Mouse (Mus musculus) retina, postnatal 7 days (tissue): Measurements from ENCODE around the gene Auts2.

Experiments
- DNase-seq: peaks from one replicate; pipeline ENCODE4 v3.0.0-alpha.2; 2012; ENCODE audit warnings: low read depth, low spot score

The Auts2 gene

DNA sequence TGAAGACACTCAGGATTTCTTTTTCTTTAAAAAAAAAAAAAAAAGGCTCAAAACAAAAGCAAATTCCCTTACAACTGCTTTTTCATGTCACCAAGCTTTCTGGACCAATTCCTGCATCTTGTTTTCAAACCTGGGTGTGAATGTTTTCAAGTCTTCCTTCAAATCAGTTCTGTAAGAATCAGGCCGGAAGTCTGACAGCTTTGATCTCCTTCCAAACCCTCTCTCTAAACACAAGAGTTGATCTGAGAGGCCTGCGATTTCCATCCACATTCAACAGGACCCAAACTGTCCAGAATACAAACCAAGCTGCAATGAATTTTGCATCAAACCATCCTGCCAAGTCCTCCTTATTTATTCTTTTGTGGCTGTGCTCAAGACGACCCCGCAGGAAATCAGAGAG is 737.9 kb downstream of the Auts2 start:
- no peak for DNase-seq

DNA sequence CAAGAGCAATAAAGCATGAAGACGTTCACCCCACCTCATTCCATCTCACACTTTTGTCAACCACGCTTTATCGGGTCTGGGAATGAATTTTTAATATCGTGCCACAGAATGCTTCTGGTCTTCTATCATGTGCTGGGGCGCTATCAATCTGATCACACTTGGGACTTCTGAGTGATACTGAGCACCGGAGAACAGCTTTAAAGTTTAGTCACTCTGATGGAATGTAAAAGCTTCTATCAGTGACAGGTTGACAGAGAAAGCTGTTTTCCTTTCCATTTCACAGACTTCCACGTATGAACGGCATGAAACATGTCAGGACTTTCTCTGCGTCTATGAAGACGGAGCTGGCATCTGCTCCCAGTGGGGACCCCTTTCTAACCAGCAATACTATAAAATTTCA is 739.5 kb downstream of the Auts2 start:
- DNase-seq: no peak

DNA sequence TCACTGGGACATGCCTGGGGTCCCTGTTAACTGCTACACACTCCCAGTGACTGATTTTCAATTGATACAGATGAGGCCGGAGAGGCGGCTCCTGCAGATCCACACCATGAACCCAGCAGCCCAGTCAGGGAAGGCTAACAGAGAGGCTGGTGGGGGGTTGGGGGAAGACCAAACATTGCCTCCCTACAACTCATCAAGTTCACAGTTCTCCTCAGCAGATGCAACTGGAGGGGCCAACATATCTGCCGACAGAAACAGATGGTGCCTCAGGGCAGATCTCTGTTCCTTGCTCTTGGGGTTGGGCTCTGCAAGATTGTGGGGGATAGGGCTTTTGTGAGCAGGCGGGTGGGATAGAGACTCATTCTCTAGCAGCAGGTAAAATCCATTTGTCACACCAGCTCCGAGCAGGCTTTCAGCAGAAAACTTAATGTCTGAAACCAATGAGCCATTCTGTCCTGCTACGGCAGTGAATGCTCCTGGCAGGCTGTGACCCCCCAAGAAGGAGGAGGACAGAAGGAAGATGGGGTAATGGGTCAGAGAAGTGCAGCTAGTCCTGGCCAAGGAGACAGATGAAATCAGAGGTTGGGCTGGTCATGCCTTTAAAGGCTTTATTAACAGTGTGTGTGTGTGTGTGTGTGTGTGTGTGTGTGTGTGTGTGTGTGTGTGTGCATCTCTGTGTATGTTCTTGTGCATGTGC is 740.7 kb downstream of the Auts2 start:
- DNase-seq: no peak

DNA sequence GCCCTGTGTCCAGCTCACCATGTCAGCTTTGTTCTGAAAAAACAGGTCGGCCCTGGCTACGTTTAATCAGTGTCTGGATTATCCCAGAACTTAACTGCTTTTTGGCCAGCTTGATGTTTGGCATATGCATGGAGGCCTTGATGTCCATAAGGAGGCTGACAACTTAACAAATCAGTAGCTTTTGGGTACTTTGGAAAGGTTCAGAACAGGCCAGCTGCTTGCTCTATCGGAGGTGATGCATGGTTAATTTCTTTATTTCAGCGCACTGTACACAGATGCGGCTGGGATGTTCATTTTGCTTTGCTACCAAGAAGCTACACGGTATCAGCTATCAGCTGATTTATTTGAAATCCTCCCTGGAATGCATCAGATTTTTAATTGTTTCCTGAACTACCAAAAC is 741.2 kb downstream of the Auts2 start:
- no peak for DNase-seq

DNA sequence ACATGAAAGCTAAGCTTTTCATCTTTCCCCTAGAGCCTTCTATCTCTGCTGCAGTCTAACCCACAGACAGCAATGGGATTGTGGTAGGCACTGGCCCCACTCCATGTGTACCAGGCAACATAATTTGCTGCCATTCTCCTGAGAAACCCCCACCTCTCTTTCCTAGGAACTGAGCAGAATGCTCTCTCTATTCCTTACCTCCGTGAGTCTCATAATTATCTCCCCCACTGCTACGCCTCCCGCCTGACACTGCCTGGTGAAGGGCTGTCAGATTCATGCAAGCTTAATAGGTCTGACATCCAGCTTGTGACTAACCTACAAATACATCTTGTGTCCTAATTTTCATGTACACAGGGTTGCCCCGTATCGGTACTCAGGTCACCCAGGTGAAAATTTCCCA is 744.8 kb downstream of the Auts2 start:
- no peak for DNase-seq

DNA sequence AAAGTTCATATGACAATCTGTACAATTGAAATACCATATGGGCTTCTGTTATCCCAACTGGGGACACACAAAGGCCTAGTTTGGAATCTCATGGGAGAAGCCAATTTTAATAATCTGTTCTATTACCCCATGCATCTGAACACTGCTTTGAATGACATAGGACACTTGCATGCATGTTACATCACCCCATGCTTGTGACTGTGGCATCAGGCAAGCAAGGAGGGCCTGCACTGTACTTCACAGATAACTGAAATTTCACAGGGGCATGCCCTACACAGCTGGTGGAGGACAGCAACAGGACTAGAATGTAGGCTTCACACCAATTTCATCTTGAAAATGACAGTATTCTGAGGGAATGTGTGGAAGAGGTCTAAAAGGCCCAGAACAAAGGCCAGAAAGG is 746.1 kb downstream of the Auts2 start:
- no peak for DNase-seq

DNA sequence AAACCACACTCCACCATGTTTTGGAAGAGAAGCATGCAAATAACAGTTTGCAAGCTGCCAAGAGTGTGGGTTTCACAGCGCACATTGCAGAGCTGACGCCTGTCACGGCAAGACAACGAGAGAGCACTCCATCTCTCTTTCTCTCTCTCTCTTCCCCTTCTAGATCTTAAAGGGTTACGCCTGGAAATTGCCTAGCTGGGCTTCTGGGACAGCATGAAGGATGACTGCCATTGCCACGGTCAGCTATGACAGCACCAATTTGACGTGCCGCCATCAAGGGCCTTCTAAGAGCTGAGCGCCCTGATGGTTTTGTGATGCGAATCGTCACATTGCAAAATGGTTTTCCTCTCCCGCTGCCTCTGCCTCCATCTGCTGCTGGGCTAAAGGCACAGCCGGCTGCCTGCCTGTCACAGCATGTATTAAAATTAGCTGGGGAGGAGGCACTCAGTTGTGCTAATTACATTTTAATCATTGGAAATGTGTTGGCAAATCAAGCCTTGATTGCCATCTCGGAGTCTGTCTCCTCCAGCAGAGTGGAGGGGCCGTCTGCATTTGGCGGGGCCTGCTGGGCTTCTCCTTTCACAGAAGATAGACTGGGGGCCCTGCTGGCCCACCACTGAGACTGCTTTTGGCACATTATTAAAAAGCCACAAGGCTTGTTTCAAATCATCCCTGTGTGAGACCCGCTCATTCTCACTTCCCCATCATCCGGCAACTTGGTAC is 748.6 kb downstream of the Auts2 start:
- peak; percentile 20 for DNase-seq

DNA sequence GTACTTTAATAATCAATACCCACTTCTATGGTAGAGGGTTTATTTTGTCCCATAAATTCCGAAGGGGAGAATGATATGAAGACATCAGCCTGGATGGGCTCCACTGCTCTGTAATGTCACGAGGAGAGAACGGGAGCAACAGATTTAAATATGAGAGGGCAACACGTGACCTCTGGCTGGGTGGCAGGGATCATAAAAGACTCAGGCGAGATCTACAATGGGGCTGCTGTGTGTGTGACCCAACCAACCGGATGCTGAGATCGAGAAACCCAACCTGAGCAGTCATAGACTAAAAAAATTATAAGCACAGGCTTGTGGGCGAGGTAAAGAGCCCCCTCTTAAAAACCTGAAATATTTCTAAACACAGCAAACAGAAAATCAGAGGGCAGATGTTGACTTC is 753.5 kb downstream of the Auts2 start:
- no peak for DNase-seq

DNA sequence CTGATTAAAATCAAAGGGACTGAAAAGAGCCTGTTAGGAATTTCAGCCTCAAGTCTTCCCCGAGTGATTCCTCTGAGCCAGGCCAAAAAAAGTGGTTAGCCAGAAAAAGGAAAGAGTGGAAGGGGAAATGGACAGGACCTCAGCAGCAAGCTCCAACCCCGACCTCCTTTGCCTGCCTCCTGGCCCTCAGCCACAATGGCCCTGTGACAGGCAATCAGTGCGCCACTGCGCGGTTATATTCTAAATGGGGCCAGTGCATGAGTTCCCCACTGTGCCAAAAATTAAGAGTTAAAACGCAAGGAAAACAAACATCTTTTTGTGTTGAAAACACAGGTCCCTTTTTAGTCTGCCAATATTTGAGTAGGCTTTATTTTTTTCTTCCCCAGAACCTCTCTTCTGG is 755.1 kb downstream of the Auts2 start:
- DNase-seq: no peak

DNA sequence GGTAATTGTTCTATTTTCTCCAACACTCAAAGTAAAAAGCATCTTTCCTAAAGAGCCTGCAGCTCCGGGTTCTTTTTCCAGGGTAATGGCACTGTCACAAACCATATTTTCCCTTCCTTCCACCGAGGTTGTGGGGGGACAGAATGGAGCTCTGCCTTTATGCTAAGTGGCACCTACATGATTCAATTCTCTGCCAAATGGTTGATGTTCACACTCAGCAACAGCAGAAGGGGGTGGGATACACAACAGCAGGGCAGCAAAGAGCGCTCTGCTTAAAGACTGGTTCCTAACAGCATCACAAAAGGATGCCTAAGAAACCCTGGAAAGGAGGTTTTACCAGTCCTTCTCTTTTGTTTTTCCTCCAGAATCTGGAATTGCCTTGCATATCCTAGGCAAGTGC is 759.9 kb downstream of the Auts2 start:
- no peak for DNase-seq

DNA sequence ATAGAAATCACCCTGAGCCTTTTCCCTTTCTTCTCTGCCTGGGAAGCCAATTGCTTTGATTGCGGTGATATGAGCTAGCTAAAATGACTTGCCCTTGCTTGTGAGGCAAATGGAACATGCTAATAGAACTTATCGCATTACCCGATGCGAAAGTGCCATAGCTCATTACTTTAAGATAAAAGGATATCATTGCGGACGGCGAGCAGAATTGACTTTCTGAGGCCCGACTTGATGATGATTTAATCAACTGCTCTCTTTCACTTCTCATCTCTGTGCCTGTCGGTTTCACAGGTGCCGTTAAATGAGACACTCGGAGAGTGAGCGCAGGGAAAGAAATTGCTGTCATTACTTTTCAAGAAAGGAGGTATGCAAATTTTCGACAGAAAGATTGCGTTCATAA is 762.1 kb downstream of the Auts2 start:
- no peak for DNase-seq

DNA sequence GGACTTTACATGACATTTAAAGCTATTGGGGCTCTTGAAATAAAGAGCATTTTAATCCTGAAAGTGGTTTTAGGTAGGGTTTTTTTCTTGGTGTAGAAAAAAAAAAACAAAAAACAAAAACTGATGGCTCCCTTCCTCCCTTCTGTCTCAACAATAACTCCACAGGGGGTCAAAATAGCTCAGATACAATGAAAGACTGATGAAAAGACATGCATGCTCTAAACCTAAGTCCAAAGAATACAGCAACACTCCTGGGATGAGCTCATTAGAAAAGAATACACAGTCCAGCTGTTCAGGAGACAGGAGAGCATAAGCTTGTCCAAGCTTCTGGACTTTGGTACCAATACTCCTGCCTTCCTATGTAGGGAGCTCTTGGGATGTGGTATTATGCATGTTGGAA is 764.0 kb downstream of the Auts2 start:
- DNase-seq: no peak

DNA sequence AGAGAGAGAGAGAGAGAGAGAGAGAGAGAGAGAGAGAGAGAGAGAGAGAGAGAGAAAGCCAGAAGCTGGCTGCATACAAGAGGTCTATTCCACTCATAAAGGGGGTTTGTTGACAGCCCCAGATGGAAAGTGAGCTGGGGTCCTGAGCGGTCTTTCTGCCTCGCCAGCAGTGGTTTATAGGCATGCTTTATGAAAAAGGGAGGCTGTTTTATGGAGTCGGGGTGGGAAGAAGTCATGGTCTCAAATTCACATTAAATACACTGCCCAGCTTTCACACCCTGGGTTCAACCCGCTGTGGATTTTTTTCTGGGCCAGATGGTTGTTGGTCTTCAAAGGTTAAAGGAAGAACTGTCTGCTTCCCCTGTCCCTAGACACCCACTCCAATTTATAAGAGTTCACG is 767.5 kb downstream of the Auts2 start:
- no peak for DNase-seq

DNA sequence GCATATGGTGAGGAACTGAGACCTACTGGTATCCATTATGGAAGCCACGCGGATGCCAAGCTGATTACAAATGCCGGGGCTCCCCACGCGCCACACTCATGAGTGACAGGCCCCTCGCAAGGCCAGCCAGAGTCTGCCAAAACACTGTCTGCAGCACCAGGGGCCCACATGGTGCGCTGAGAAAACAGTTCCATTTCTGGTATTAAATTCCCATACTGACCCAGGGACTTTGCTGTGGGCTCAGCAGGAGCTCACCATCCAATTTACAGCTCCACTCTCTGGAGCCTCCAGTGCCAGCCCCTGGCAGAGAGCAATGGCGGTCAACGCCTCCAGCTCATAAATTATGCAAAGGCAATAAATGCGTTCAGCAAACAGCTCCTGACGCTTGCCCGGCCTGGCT is 767.9 kb downstream of the Auts2 start:
- DNase-seq: no peak

DNA sequence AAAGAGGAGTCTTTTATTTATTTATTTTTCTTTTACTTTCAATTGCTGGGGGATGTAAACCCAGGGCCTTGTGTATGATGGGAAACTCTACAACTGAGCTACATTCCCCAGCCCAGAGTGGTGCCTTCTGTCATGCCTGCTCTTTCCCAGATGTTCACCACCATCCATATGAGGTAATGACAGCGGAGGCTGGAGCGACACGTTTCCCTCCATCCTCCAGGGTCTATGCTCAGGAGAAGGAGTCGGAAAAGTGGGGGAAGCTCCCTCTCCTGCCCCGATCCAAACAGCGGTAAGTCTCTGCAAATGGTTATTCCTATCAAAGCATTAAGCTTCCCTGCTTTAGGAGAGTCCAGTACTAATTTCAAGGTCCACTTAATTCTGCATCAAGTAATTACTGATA is 768.4 kb downstream of the Auts2 start:
- no peak for DNase-seq

DNA sequence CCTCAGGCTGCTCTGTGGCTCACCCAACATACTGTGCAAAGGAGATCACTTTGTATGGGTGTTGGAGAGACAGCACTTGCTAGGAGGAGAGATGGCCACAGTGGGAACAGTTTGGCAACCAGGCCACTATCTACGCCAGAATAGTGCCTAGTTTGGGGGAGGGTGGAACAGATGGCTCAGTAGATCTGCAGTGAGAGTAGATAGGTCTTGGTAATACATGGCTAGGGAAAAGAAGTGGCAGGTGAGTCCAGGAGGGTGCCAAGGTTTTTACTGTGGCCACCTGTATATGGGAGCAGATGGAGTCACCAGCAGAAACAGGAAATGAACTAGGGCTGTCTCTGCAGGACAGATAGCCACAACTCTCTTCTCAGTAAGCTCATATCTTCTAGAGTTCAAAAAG is 770.5 kb downstream of the Auts2 start:
- DNase-seq: no peak

DNA sequence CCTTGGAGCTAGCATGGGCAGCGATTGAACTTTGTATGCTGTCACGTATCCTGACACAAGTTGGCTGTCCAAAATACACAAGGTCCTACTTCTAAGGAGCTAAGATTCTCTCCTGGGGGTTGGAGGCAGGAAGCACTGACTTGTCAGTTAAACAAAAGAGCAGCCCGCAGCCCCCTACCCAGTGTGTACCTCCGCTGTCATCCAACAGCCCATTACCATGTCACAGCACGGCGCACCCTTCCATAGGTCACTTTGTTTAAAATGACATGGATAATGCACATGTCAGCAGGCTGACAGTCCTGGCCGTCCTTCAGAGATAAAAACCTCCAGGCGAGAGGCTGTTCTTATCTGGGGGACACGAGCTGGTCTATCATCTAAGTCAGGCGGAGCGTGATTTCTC is 773.9 kb downstream of the Auts2 start:
- DNase-seq: no peak

DNA sequence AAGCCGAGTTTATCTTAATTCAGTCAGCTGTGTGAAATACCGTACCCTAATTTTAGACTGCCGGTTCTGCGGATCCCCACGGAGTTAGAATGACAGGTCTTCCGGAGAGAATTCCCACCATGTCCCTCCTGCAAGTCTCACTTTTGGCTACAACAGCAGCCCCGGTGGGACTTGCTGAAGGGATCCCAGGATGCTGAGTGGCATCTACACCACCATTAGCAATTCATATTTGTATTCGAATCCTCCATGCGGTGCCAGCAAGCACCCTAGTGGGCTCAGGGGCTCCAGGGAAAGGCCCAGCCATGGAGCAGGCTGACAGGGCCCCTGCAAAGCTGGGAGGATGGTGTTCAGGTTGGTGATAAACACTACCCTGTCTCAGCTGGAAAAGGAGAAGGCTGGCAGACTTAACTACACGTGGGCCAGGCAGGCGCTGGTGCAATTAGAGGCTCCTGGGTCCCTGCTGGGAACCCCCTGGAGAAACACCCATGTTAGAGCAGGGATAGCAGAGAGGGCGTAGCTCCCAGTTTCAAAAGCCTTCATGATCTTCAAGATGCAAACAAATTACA is 775.4 kb downstream of the Auts2 start:
- DNase-seq: no peak

DNA sequence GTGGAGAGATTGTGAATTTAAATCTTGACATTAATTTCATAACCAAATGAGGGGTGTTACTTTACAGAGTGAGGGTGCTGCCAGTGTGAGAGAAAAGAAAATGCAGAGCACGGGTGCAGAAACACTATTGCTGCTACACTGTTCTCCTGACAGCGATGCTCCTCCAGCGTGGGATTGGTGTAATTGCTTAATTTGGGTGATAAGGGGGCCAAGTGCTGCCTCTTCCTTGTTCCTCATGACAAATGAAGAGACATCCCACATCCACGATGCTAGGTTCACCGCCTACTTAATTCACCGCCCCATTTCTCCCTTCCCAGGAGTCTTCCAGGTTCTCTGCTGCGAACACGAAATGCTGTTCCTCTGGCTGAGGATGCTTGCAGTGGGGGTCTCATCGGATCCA is 776.0 kb downstream of the Auts2 start:
- no peak for DNase-seq

DNA sequence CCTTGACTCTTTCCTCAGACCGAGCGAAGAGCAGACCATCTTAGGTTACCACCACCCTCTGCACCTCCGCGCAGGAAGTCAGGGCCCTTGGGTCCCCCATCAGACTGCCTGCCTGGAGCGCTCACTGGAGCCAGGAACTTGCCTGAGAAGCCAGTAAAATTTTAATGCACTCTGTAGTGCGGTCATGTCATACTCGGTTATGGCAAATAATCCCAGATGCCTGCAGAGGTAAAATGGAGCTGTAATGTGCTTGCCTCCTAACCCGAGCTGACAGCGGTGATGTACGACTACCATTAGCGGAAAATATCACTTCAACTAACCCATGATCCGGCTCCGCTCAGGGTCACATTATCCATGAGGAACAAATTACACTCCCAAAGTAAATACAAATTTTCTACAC is 783.7 kb downstream of the Auts2 start:
- DNase-seq: no peak

DNA sequence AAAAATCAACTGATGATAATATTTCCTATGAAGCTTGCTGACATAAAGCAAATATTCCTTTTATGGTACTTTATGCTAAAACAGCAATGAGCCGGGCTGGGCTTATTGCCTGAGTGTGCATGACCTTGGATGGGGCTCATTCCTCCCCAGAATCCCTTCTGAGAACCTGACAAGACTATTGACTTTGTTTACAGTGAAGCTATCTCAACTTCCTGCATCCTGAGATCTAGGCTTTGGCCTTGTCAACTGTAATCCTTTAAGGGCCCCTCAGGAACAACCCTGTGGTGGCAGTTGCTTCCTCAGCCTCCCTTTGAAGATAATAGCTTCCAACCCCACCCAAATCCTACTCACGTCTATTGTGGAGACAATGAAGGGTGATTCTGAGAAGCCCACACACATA is 792.8 kb downstream of the Auts2 start:
- DNase-seq: no peak

DNA sequence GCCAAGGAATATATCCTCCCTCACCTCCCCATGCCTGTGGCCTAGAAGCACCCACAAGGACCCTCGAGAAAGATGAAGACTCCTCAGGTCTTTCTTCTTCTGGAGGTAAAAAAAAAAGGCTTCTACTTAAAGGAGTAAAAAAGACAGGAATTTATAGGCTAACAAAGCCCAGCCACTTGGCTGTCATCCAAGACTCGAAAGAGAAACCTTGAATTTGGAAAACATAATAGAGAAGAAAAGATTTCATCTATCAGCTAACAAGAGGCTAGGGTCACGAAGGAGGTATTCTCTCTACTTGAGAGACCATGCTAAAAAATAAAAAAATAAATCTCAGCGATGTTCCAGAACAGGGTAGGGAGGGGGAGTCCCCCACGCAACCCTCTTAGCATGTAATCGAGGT is 793.9 kb downstream of the Auts2 start:
- no peak for DNase-seq

DNA sequence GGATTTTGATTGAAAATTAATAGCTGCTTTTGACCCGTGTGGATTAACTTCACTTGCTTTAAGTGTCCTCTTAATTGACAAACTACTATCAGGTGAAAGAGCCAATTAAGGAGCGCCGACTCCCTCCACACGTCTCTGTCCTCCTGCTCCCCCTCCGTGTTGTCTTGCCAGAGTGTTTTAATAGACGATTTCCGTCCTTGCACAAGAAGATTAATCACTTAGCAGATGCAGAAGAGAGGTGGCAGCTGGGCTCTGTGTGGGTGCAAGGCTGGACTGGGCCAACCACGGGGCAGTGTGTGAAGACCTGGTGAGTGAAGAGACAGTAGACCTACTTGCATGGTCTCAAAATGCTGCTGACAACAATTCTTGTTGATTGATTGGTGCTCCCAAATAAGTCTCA is 800.1 kb downstream of the Auts2 start:
- no peak for DNase-seq
